Mouse (Mus musculus) liver (tissue): Measurements from ENCODE around the gene Armcx5.
A peak's percentile ranks its signal among the peaks of the same experiment; 100 is the strongest.
"Not testable (repeated sequence)": the region's sequence is repeated elsewhere in the genome, so short reads cannot be mapped to it uniquely, and the experiment has no call there.

Experiments used
- DNase-seq: peaks from one replicate; pipeline ENCODE4 v3.0.0-alpha.2; 2020; ENCODE audit warnings: mixed read lengths

Gene Armcx5

DNA sequence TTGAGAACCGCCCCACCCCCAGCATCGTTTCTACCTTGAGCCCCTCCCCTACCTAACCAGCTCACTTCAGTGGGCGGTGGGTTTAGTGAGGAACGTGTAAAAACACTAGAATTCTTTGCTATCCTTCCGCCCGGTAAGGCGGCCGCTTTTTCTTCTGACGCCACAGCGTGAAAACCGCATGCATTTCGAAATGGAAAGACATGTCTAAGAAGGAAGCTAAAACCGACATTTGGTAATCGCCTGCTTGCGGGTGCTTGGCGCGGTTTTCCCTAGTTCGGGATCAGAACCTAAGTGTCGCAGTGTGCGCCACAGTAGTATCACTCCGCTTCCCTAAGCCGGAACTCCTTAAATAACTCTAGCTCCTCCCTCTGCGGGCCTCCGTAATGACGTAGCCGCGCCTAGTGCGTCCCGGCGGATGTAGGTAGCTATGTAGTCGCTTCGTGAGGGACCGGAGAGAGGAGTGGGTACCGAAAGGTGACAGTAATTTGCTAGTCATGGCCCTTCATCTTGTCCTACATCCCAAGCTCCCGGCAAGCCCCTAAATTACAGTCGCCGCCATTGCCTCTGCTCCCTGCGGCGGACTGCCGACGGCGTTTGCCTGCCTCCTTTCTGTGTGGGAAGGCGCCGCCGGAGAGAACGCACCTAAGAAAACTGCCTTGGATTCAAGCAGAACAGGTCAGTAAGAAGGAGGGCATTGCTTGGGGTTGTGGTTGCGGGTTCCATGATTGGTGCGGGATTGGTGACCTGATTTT is at the start of gene Armcx5, which contains the start of gene Gprasp1:
Gene Armcx5 (plus strand): TSS at position 430 of the 752 bp plus-strand sequence.
Gene Gprasp1 (plus strand): TSS at position 430 of the 752 bp plus-strand sequence.
- DNase-seq: peak; percentile 87

DNA sequence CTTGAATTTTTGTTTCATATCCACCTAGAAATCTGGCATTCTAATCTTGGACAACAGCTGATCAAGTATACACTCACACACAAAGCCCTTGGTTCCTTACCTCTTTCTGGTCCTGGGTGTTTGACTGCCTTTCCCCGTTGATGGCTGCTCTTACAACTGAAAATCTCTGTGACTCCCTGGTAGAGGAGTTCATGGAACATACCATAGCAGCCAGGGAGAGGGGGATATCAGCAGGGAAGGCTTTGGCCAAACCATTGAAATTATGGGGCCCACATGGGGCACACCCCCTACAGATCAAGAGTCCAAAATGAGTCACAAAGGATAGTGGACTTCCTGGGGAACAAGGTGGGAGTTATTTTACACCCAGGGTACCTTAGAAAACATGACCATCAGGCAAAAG is 48.9 kb upstream of the Armcx5 start, which contains the start of gene Tcp11x2:
Gene Tcp11x2 (minus strand): TSS at position 158 of the 400 bp plus-strand sequence.
- no peak for DNase-seq

DNA sequence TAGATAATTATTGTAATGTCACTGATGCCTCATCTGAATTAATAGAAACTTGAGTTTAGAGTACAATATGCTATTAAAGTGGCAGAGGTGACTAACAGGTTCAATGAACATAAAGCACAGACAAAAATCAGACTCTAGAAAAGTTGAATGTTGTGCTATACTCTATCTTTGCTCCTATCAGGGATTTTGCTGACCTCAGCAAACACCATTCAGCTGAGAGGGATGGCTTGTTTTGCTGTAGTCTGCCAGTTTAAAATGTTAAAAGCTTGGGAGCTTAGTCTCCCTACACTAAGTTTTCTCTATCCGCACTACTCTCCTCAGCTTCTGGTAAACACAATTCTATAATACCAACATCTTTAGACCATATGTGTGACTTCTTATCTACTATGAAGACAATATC is 39.4 kb upstream of the Armcx5 start:
- DNase-seq: no peak

DNA sequence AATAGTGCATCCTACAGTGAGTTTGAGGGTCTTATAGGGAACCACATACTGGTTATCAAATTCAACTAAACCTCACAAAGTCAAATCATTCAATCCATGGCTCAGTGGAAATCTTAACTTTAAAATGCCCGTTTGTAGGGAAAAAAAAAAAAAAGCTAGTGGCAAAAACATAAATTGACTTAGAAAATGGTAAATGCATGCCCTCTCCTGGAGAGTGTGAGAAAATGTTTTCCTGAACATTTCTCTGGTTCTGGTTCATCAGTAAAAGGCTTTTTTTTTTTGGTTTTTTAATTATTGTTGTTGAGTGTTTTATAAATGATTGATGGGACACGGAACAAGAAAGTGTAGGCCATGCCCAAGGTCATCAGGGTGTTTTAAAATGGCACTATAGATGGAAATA is 38.2 kb upstream of the Armcx5 start:
- DNase-seq: no peak

DNA sequence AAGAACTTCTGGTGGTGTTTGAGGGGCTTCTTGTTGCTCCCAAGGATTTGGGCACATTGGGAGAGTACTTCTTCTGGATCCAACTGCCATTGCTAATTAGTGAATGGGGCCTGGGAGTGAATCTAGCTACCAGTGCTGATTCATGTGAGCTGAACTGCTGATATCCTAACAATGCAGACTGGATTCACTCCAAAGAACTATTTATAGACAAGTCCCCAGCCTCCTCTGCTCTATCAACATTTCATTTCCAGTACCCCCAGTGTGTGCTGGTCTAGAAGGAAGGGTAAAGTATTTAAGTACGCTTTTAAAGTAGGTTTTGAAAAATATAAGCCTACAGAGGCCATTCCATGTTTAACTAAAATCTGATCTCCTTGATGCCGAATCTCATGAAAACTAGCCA is 29.7 kb upstream of the Armcx5 start:
- no peak for DNase-seq

DNA sequence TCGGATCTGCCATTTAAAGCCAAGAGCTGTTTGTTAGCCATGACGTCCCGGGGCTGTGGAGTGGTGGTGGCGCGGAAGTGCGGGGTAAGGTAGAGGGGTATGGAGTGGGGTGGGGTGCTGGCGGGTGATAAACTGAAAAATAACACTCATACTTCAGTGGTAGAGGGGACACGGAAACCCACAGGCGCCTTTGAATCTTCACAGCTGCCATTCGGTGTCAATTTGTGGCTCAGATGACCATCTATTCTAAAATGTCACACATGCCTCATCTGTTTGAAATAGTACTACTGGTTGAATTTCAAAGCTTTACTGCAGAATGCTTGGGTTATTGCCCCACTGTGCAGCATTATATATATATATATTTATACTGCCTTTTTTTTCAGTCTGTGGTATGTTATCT is 17.4 kb upstream of the Armcx5 start, which contains the start of gene Tmsb15a:
Gene Tmsb15a (minus strand): TSS at position 101 of the 400 bp plus-strand sequence.
- no peak for DNase-seq

DNA sequence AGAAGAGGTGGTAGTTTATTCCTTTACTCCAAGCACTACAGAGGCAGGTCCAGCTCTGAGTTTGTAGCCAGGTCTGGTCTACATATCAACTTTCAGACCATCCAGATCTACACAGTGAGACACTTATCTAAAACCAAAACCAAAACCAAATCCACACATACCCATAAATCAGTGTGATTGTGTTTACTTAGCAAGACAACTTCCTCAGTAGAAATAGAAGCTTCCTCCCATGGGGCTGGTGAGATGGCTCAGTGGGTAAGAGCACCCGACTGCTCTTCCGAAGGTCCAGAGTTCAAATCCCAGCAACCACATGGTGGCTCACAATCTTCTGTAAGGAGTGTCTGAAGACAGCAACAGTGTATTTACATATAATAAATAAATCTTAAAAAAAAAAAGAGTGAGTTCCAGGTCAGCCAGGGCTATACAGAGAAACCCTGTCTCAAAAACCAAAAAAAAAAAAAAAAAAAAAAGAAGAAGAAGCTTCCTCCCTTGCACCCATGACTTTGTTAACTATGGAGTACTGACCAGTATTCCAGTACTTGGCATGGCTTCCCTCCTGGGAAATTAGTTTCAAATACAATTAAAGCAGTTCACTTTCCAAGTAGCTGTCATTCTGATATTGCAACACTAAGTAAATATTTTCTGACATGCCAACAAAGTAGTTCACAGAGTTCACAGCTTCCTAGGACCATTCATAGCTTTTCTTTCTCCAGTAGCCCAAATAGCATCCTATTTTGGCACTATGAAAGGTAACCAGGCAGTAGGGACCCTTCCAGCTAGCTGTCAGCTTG is 3.6 kb upstream of the Armcx5 start:
- DNase-seq: no peak

DNA sequence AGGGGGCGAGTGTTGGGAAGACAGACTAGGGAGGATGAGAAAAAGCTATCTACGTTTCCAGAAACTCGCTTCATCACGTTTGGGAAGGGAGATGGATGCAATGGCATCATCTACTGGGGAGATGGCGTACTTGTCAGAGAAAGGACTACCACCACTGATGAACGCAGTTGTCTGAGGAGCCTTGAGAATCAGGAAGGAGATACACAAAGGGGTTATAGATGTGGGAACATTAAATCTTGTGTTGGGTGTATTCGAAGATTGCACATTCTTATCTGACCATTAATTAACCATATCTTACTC is 473 bp downstream of the Armcx5 start:
- DNase-seq: no peak

DNA sequence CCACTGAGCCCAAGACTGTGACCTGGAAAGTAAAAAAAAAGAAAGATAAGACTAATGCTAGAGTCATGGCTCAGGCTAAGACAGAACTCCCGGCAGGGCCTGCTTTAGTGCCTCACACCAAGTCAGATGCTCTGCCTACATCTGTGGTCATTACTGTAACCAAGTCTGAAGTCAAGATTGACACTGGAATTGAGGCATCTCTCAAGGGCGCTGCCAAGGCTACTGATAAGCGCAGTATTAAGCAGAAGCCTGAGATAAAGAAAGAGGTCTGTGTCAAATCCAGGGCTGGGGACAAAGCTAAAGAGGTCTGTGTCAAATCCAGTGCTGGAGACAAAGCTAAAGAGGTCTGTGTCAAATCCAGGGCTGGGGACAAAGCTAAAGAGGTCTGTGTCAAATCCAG is 2.8 kb downstream of the Armcx5 start:
- DNase-seq: not testable (repeated sequence)

DNA sequence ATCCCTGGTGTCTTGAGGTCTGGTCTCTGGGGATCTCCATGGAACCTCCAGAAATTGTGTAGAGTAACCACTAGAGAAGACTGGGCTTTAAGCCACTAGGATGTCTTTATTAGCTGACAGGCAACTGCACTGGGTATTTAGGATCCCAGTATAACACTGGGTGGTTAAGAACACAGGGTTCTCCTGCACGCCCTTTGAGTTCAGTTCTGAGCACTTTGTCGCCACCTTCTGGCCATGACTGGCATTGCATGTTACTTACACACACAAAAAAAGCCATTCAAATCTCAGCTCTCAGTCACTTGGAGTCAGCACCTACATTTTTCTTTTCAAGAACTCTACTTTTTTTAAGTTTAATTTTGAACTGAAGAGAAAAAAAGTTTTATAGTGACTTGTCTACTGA is 10.3 kb downstream of the Armcx5 start:
- peak; percentile 71 for DNase-seq

DNA sequence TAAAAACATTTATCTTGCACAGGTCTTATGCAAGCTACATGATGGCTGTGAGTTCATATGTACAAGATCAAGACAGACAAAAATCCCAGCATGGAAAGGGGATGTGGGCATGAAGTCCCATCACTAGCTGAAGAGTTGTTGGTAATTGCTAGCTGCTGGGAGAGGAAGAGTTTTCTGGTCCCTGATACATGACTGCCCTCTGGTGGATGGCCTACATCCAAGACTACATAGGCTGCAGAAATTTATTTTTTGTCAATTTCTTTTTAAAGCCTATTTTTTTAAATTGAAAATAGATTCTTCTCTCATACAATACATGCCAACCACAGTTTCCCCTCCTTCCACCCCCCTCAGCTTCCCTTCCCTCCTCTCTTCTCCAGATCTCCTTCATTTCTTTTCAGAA is 19.2 kb downstream of the Armcx5 start:
- DNase-seq: peak; percentile 5

DNA sequence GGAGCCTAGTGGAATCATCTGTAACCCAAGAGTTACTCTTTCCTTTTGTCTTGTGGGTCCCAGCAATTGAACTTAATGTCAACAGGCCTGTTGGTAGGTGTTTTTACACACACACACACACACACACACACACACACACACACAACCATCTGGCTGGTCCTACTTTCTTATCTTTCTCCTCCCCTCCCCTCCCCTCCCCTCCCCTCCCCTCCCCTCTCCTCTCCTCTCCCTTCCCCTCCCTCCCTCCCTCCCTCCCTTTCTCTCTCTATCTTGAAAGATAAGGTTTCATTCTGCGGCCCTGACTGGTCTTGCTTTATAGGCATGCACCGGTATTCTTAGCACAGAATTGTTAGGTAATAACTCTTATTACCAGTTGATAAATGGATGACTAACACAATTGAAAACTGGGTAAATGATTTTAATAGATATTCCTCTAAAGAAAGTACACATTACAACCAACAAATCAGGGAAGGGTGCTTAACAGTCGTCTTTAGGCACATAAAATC is 25.6 kb downstream of the Armcx5 start:
- DNase-seq: peak; percentile 3

DNA sequence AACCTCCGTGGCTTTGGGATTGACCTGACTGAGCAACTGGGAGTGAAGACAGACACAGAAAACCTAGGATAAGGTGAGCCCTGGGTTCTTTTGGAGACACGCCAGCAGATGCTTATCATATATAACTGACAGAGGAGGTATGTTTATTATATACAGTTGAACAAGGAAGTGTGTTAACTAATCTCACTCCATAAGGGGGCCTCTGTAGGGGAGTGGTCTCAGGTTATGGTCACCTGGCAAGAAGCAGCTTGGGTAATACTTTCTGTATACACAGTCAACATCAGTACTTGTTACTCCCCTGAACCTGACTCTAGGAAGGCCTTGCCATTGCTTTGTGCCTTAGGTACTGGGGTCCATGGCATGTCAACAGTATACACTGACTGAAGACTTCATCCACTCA is 26.0 kb downstream of the Armcx5 start:
- no peak for DNase-seq

DNA sequence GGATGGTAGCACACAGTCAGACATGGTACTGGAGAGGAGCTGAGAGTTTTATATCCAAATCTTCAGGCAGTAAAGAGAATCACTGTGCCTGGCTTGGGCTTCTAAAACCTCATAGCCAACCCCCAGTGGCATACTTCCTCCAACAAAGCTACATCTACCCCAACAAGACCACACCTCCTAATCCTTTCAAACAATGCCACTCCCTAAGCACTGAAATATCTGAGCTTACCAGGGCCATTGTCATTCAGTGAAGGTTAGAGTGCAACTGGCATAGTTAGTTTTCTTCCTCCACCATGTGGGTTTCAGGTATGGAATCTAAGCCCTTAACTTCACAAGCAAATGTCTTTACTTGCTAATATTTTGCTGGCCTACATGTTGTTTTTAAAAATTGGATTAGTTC is 49.0 kb downstream of the Armcx5 start:
- no peak for DNase-seq

DNA sequence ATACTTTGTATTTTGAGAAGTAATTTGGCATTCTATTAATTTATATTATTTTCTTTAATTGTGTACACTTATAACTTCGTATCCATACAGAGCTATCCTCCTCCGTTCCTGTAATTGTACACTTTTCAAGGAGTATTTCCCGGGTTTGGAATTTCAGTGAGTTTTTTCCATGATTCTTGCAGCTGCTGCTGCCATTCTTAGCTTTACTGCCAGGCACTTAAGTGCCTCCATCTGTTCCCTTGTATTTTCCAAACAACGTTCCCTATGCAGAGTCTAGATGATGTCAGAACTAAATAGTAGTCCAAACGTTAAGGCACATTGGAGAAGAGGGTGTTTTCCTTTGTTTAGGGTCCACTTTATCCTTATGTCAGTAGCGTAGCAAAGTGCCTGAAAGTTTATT is 49.8 kb downstream of the Armcx5 start:
- DNase-seq: no peak

DNA sequence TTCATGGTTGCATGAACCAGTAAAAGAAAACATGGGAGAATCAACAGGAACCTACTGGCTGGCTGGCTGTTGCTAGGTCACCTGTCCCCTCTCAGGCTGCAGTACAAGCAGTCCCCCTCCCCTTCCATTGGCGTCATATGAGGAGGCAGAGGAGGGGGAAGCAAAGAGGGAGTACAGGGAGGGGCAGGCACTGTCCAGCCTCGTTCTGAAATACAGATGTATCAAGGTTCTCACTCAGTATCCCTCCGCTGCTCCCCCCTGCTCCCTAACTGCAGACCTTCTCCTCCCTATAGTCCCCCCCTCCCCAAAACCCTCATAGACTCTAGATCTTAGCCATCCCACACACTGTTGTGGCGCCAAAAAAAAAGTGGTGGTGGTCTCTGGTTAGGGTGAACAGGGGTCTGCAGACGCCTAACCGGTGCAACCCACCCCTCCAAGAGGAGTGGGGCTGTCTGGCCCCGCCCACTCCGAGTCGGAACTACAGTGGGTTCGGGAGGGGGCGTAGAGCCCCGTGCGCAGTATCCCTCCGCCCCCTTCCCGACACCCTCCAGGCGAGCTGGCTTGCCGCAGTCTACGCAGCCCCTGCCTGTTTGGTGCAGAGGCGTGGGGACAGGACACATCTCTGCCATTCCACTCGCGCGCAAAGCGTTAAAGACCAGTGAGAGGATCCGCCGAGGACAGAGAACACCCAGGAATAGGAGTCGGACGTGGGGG is 53.2 kb downstream of the Armcx5 start:
- DNase-seq: peak; percentile 55

DNA sequence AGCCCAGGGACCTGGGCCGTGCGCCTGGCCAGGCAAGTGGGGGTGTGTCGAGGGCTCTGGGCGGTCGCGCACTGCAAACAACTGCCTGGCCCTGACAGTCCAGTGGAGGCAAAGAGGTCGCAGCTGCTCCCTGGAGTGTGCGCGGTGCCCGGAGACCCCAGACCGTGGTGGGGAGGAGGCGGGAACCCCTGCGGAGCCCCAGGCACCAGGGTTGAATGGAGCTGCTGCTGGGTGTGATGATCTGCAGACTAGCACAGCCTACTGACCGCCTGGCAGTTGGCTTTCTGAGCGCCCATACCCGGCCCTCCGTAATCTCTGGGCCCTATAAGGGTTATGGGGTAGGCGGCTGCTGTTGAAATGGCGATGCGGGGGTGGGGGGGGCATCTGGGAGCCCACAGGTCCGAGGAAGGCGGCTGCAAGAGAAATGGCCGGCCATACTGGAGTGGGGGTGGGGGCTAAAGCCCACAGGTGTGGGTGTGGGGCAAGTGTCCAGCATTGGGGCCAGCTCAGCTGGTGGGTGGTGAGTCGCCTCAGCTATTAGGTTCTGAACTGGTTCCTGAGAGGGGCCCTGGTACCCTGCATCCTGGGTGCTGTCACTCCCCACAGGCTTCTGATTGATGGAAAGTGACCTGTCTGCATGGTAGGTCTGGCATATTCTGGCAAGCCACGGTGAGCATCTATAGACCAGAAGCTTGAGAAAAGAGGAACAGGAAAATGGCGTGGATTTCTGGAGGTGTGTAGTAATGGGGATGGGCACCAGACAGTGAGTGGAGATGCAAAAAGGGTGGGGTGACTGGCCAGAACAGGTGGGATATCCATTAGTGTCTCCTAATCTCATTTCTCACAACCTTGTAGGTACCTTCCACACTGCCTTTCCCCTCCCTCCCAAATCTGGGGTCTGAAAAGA is 54.0 kb downstream of the Armcx5 start:
- DNase-seq: not testable (repeated sequence)
